ENCODE assay signal across 8 mouse cellular contexts in the genomic region with DNA sequence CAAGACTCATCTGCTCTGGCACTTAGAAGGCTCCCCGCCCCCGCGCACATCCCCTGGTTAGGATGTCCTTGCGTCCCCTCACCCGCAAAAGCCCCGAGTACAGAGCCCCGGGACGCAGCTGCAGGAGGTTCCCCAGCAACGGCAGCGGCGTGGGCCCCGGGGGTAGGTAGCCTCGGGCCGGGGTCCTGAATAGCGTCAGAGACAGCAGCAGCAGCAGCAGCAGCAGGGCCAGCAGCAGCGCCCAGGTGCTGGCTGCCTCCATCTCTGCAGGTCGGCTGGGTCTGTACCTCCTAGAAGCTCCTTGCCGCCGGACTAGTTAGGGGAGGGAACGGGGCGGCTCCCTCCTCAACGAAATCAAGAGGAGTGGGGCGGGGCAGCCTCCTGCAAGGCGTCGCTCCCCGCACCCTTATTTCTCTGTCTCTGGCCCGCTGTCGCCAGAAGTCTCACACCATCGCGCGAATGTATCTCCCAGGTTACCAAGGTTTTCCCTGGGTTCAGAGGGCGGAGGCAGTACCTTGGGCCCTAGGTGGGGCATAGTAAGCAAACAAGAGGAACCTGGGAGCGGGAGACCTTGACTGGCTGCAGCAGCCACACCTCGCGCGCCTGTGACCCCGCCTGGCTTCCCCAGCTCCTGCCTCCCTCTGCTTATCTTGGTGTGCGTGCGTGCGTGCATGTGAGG. TPM values are rescaled to one million over a fixed set of nuclear protein-coding genes. Genes with fewer than 3 reads are reported as not detected.
DNase-seq lines count a peak whose midpoint lies in the region; ATAC-seq and TF ChIP-seq lines count a peak whose summit lies in the region.

A gene (minus strand): TSS at position 673 of the 679 bp plus-strand sequence.

- H3K27me3 ChIP-seq in heart, embryonic 15.5 days: peaks cover 38% of the 10 kb centered on the region
- H3K27me3 ChIP-seq in splenic B cell, adult 2 months (ENCODE audit: control insufficient read depth, insufficient read depth, low read length, poor library complexity, severe bottlenecking): no peaks in the 10 kb centered on the region

- under 1% methylated on average over 40 of the region's 40 CpGs for WGBS in heart, embryonic 15.5 days

- no peaks in the 10 kb centered on the region for H3K9me3 ChIP-seq in heart, embryonic 15.5 days (replicated peaks)

- TF ChIP-seq CTCF in bone marrow macrophage, adult 2 months (IDR thresholded peaks at IDR 0.05; ENCODE audit: low read depth, low read length): no peak

- peaks cover 32% of the 10 kb centered on the region for H3K4me1 ChIP-seq in bone marrow macrophage, adult 2 months (ENCODE audit: control insufficient read depth, insufficient read depth, low read length)
- peaks cover 12% of the 10 kb centered on the region for H3K4me1 ChIP-seq in heart, embryonic 15.5 days (replicated peaks)

- peak within 1 kb of the TSS; percentile 28 for H3K9ac ChIP-seq in heart, embryonic 15.5 days

- peak within 1 kb of the TSS; percentile 81 for H3K4me2 ChIP-seq in heart, embryonic 15.5 days

- peak; percentile 31; the same call in 1 of the 2 replicates for ATAC-seq in frontal cortex, adult (ENCODE audit: low TSS enrichment)
- ATAC-seq in heart, embryonic 15.5 days (replicated peaks; ENCODE audit: insufficient number of reproducible peaks, insufficient read depth, low FRiP score, low read depth): no peak
- ATAC-seq in megakaryocyte, adult 5-6 weeks (ENCODE audit: poor library complexity, severe bottlenecking): 0 out of 2 replicates have a peak, but pooled peaks have one; percentile 39

- no peaks in the 10 kb centered on the region for H3K36me3 ChIP-seq in heart, embryonic 15.5 days
- H3K36me3 ChIP-seq in splenic B cell, adult 2 months (ENCODE audit: control insufficient read depth, insufficient read depth, low read length, poor library complexity, severe bottlenecking): no peaks in the 10 kb centered on the region

- DNase-seq in frontal cortex, postnatal 36 days (ENCODE audit: low spot score in 2 of 2): no peak
- peak; percentile 74 to 85 for DNase-seq in kidney, postnatal 25 days
- peak; percentile 19 for DNase-seq in splenic B cell, adult 2 months (ENCODE audit: low read depth, low spot score)
- no peak for DNase-seq in layer of hippocampus, postnatal 25 days (ENCODE audit: extremely low spot score in 1 of 2, low spot score in 1 of 2)

- H3K4me3 ChIP-seq in bone marrow macrophage, adult 2 months (ENCODE audit: insufficient read depth, low read length): peak within 1 kb of the TSS; percentile 25; the same call in 1 of the 2 replicates
- peak within 1 kb of the TSS; percentile 50 for H3K4me3 ChIP-seq in heart, embryonic 15.5 days

- no peak for TF ChIP-seq POLR2A in bone marrow macrophage, adult 2 months (IDR thresholded peaks at IDR 0.05; ENCODE audit: borderline replicate concordance, low read depth, low read length)

- no peak within 1 kb of the TSS for H3K27ac ChIP-seq in bone marrow macrophage, adult 2 months (ENCODE audit: insufficient read depth, low read depth, low read length)
- no peak within 1 kb of the TSS for H3K27ac ChIP-seq in heart, embryonic 15.5 days

RNA-seq across cellular contexts. Expression of the gene that starts here (rescaled TPM):
- 0.34 TPM in 1 of 2 replicates, not detected in the other for polyA plus RNA-seq in bone marrow macrophage, adult 2 months (2012; ENCODE audit: insufficient read depth, insufficient read length, missing spikeins)
- polyA plus RNA-seq in heart, embryonic 15.5 days (2015; fragmentation: Nextera tagmentation; extraction: Ambion mirVana): 3.3 and 5.1 TPM in 2 replicates
- 0.21 TPM in 1 of 2 replicates, not detected in the other for total RNA-seq in megakaryocyte, adult 5-6 weeks (2015)
- not detected in 2 replicates for total RNA-seq in megakaryocyte, adult 5-6 weeks (2017)
- 1 to 10 TPM; 1.2 to 1.3 TPM for total RNA-seq in layer of hippocampus, postnatal 25 days (2021)

Comparison
In these comparisons a context has a peak if more than half of its experiments do, and no peak if none do; other contexts are left out.
1. Peak in ATAC-seq in megakaryocyte, adult 5-6 weeks; RNA of the gene not detected or under 1 TPM.
2. DNase-seq: peak in kidney, postnatal 25 days (2 of 2) and splenic B cell, adult 2 months (single experiment); none in frontal cortex, postnatal 36 days (0 of 2) and layer of hippocampus, postnatal 25 days (0 of 2).